Mouse (Mus musculus) heart, postnatal 14 days (tissue): Measurements from ENCODE around the gene 4930522H14Rik. TPM values are rescaled to one million over a fixed set of nuclear protein-coding genes. Genes with fewer than 3 reads are reported as not detected.

ENCODE experiments used
- DNase-seq, 2 experiments: peaks; one replicate each; pipeline ENCODE4 v3.0.0; 2021 to 2022
- intact Hi-C: fragments of 180-260 bp; cut with DNase I; formaldehyde crosslinking; loops from one replicate; pipeline ENCODE4 v1.15.1; 2025
- long read RNA-seq, 2 experiments: library from polyadenylated mRNA; stranded (forward); transcript quantifications; one replicate each; pipeline ENCODE4 v2.0.0; 2021
- total RNA-seq, 2 experiments: library from RNA; stranded (reverse); gene quantifications; 2 replicates each; pipeline ENCODE4 v1.2.3; 2021

4930522H14Rik gene
- total RNA-seq, result not detected
- long read RNA-seq, experiment 1, result 0 reads
- long read RNA-seq, experiment 2, result 0 reads

GRCm38 (mm10) chr4:109531111-109531510 is at the start of gene 4930522H14Rik:
TSS of gene 4930522H14Rik (minus strand) at chr4:109531297.
- DNase-seq, result no peak
- intact Hi-C loops, result no loop called here

- intact Hi-C loops, result loop anchor here (5.0 kb wide), 3 partner anchors 124 to 444 kb away; no protein-coding TSS in a partner anchor
Measured at GRCm38 (mm10) chr4:109578356-109578755, 47.3 kb upstream of the 4930522H14Rik start.

GRCm38 (mm10) chr4:109576933-109577332 is 45.8 kb upstream of the 4930522H14Rik start:
- DNase-seq, result peak in 1 of 2 experiments; percentile 15
- intact Hi-C loops, result loop anchor here (5.0 kb wide), 3 partner anchors 125 to 445 kb away; no protein-coding TSS in a partner anchor

More at GRCm38 (mm10) chr4:109578356-109578755, 47.3 kb upstream of the 4930522H14Rik start:
- DNase-seq, result no peak

- no peak for DNase-seq
- intact Hi-C loops, result loop anchor here (5.0 kb wide), 3 partner anchors 127 to 447 kb away; no protein-coding TSS in a partner anchor
Measured at GRCm38 (mm10) chr4:109574845-109575244, 43.7 kb upstream of the 4930522H14Rik start.

GRCm38 (mm10) chr4:109574331-109574730 is 43.2 kb upstream of the 4930522H14Rik start:
- DNase-seq, result no peak

GRCm38 (mm10) chr4:109572632-109573031 is 41.5 kb upstream of the 4930522H14Rik start:
- no peak for DNase-seq
- intact Hi-C loops, result no loop called here

More at GRCm38 (mm10) chr4:109574331-109574730, 43.2 kb upstream of the 4930522H14Rik start:
- intact Hi-C loops, result no loop called here

GRCm38 (mm10) chr4:109569421-109569820 is 38.3 kb upstream of the 4930522H14Rik start:
- DNase-seq, result no peak
- intact Hi-C loops, result no loop called here

GRCm38 (mm10) chr4:109568959-109569358 is 37.9 kb upstream of the 4930522H14Rik start:
- intact Hi-C loops, result no loop called here
- DNase-seq, result no peak

- no peak for DNase-seq
- intact Hi-C loops, result no loop called here
Measured at GRCm38 (mm10) chr4:109564711-109565110, 33.6 kb upstream of the 4930522H14Rik start.

- intact Hi-C loops, result no loop called here
Measured at GRCm38 (mm10) chr4:109550338-109551150, 19.4 kb upstream of the 4930522H14Rik start.

GRCm38 (mm10) chr4:109547306-109547705 is 16.2 kb upstream of the 4930522H14Rik start:
- DNase-seq, result no peak
- intact Hi-C loops, result no loop called here

More at GRCm38 (mm10) chr4:109550338-109551150, 19.4 kb upstream of the 4930522H14Rik start:
- peak in 1 of 2 experiments; percentile 6 for DNase-seq

- no peak for DNase-seq
- intact Hi-C loops, result no loop called here
Measured at GRCm38 (mm10) chr4:109546538-109546937, 15.4 kb upstream of the 4930522H14Rik start.

GRCm38 (mm10) chr4:109530245-109530816 is 766 bp downstream of the 4930522H14Rik start:
- intact Hi-C loops, result no loop called here
- no peak for DNase-seq

GRCm38 (mm10) chr4:109504885-109505284 is 26.2 kb downstream of the 4930522H14Rik start:
- peak; percentile 42 to 60 for DNase-seq
- intact Hi-C loops, result loop anchor here (2.0 to 5.0 kb wide), 3 partner anchors 198 to 517 kb away; no protein-coding TSS in a partner anchor

- no peak for DNase-seq
- intact Hi-C loops, result no loop called here
Measured at GRCm38 (mm10) chr4:109498476-109498875, 32.6 kb downstream of the 4930522H14Rik start.

- DNase-seq, result no peak
- intact Hi-C loops, result no loop called here
Measured at GRCm38 (mm10) chr4:109493581-109493980, 37.5 kb downstream of the 4930522H14Rik start.

- DNase-seq, result no peak
- intact Hi-C loops, result no loop called here
Measured at GRCm38 (mm10) chr4:109488812-109489211, 42.3 kb downstream of the 4930522H14Rik start.

- intact Hi-C loops, result no loop called here
Measured at GRCm38 (mm10) chr4:109484621-109485020, 46.5 kb downstream of the 4930522H14Rik start, which contains the start of gene Rnf11. TSS of gene Rnf11 (minus strand) at chr4:109484728.

GRCm38 (mm10) chr4:109482701-109483100 is 48.4 kb downstream of the 4930522H14Rik start:
- intact Hi-C loops, result no loop called here
- peak in 1 of 2 experiments; percentile 3 for DNase-seq

More at GRCm38 (mm10) chr4:109484621-109485020, 46.5 kb downstream of the 4930522H14Rik start, which contains the start of gene Rnf11:
- DNase-seq, result no peak

- intact Hi-C loops, result no loop called here
- no peak for DNase-seq
Measured at GRCm38 (mm10) chr4:109481424-109481823, 49.7 kb downstream of the 4930522H14Rik start.

- intact Hi-C loops, result loop anchor here (2.0 kb wide), 1 partner anchor 39 kb away; no protein-coding TSS in a partner anchor
Measured at GRCm38 (mm10) chr4:109477454-109477853, 53.6 kb downstream of the 4930522H14Rik start.

More at GRCm38 (mm10) chr4:109477454-109477853, 53.6 kb downstream of the 4930522H14Rik start:
- no peak for DNase-seq
